In the genomic region with DNA sequence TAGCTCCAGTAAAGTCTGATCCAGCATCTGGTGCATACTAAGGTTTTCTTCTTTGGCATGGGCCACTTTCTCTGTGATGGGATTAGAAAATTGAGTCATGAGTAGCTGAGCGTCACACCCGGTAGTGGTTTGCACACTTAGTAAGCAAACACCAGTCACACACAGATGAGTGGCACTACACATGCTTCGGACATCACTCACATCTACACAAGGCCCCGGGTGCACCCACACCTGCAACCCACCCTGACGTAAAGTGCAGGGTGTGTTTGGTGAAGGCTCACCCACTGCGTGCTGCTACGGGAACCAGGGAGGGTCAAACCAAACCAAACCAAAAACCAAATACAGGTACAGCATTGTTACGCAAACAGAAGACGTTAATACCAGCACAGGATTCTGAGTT, we compare ENCODE assay signal across 20 mouse cellular contexts. TPM values are rescaled to one million over a fixed set of nuclear protein-coding genes. Genes with fewer than 3 reads are reported as not detected.
DNase-seq lines count a peak whose midpoint lies in the region; ATAC-seq and TF ChIP-seq lines count a peak whose summit lies in the region.
"Had no signal": no experiment of that assay in that cellular context is flagged by ENCODE, and none has a peak within 500 bp of the region (broad histone marks: within the 10 kb centered on the region; RNA-seq: fewer than 3 reads in every experiment).

No protein-coding gene starts in this region.

- H3K27me3 ChIP-seq in liver, embryonic 15.5 days: no peaks in the 10 kb centered on the region
- H3K27me3 ChIP-seq in liver, postnatal 0 days (ENCODE audit: insufficient read depth, low read length): no peaks in the 10 kb centered on the region
- H3K27me3 ChIP-seq: embryonic facial prominence, embryonic 12.5 days; forebrain, embryonic 12.5 days had no signal

- no peak for TF ChIP-seq EP300 in liver, postnatal 0 days (IDR thresholded peaks at IDR 0.05; ENCODE audit: low read depth)

- DNase-seq in heart, adult 11 months: peak; percentile 70
- DNase-seq in heart, postnatal 4 days: no peak
- no peak for DNase-seq in liver, postnatal 0 days
- DNase-seq in testis, postnatal 10 days (ENCODE audit: low spot score): peak; percentile 27
- no peak for DNase-seq in testis, postnatal 14 days (ENCODE audit: low spot score)
- DNase-seq: adrenal gland, adult 8-10 months; adrenal gland, postnatal 36 days; cerebellum, adult 2 months; cerebellum, postnatal 10 days; embryo, embryonic 11 days; gastrocnemius, postnatal 25 days; heart, postnatal 14 days had no signal

- 0 out of 2 replicates have a peak overlapping the region, but pooled peaks have one; percentile 96 for H3K27ac ChIP-seq in liver, embryonic 15.5 days (replicated peaks)
- H3K27ac ChIP-seq in liver, postnatal 0 days (ENCODE audit: low read depth): no peak overlapping the region
- H3K27ac ChIP-seq: embryonic facial prominence, embryonic 12.5 days; forebrain, embryonic 12.5 days; hindbrain, embryonic 10.5 days; hindbrain, embryonic 14.5 days had no signal

- no peak for TF ChIP-seq CTCF in liver, postnatal 0 days (IDR thresholded peaks at IDR 0.05; ENCODE audit: low read depth)

- ATAC-seq in liver, embryonic 15.5 days (ENCODE audit: insufficient read depth): no peak
- ATAC-seq in liver, postnatal 0 days: no peak
- ATAC-seq in CD4-positive, CD25-positive, alpha-beta regulatory T cell, adult 4 months: no peak
- ATAC-seq: forebrain, embryonic 16.5 days had no signal

- H3K4me3 ChIP-seq in liver, embryonic 15.5 days (replicated peaks): no peak overlapping the region
- H3K4me3 ChIP-seq in liver, postnatal 0 days (ENCODE audit: low read depth, low read length): no peak overlapping the region
- H3K4me3 ChIP-seq: embryonic facial prominence, embryonic 12.5 days; forebrain, embryonic 12.5 days; hindbrain, embryonic 10.5 days had no signal

- H3K9ac ChIP-seq in liver, embryonic 15.5 days: no peak overlapping the region
- H3K9ac ChIP-seq in liver, postnatal 0 days (replicated peaks): no peak overlapping the region
- H3K9ac ChIP-seq: embryonic facial prominence, embryonic 12.5 days; forebrain, embryonic 12.5 days; hindbrain, embryonic 14.5 days had no signal

- no peaks in the 10 kb centered on the region for H3K9me3 ChIP-seq in liver, embryonic 15.5 days (replicated peaks)
- H3K9me3 ChIP-seq in liver, postnatal 0 days (ENCODE audit: low read length): no peaks in the 10 kb centered on the region
- H3K9me3 ChIP-seq: embryonic facial prominence, embryonic 12.5 days; forebrain, embryonic 12.5 days; G1E; hindbrain, embryonic 10.5 days had no signal

- 91% methylated on average over 9 of the region's 9 CpGs for WGBS in liver, embryonic 15.5 days (ENCODE audit: insufficient replicate concordance)
- WGBS in liver, postnatal 0 days (ENCODE audit: insufficient replicate concordance): 91% methylated on average over 9 of the region's 9 CpGs

- no peak overlapping the region for H3K4me2 ChIP-seq in liver, embryonic 15.5 days
- no peak overlapping the region for H3K4me2 ChIP-seq in liver, postnatal 0 days (ENCODE audit: low read depth, low read length)
- H3K4me2 ChIP-seq: embryonic facial prominence, embryonic 12.5 days; forebrain, embryonic 12.5 days; hindbrain, embryonic 14.5 days had no signal

- peaks cover 70% of the 10 kb centered on the region for H3K36me3 ChIP-seq in liver, embryonic 15.5 days (replicated peaks)
- H3K36me3 ChIP-seq in liver, postnatal 0 days (replicated peaks; ENCODE audit: insufficient read depth, low read length): peaks cover 52% of the 10 kb centered on the region

- peaks cover 61% of the 10 kb centered on the region for H3K4me1 ChIP-seq in liver, embryonic 15.5 days (replicated peaks)
- H3K4me1 ChIP-seq in liver, postnatal 0 days (ENCODE audit: insufficient read depth): peaks cover 37% of the 10 kb centered on the region
- H3K4me1 ChIP-seq: embryonic facial prominence, embryonic 12.5 days; forebrain, embryonic 12.5 days; hindbrain, embryonic 10.5 days had no signal

RNA-seq across cellular contexts. Expression of a gene that starts 25.8 kb away (rescaled TPM):
- 1,000 to 10,000 TPM; 7,269 to 8,107 TPM for total RNA-seq in heart, postnatal 4 days (2021)
- 117 and 136 TPM in 2 replicates for polyA plus RNA-seq in liver, embryonic 15.5 days (2015; fragmentation: Nextera tagmentation; extraction: Ambion mirVana)
- 85.7 and 147 TPM in 2 replicates for polyA plus RNA-seq in liver, postnatal 0 days (2015; fragmentation: Nextera tagmentation; extraction: Ambion mirVana)
- 10 to 100 TPM; 25.6 to 42.4 TPM for polyA plus RNA-seq in CD4-positive, CD25-positive, alpha-beta regulatory T cell, adult 4 months (2017; shearing (Covaris generic))

RNA-seq across cellular contexts. Expression of a gene that starts 48.1 kb away (rescaled TPM):
- total RNA-seq in heart, postnatal 4 days (2021): 10 to 100 TPM; 20.9 to 21.6 TPM
- 4.7 and 4.8 TPM in 2 replicates for polyA plus RNA-seq in liver, embryonic 15.5 days (2015; fragmentation: Nextera tagmentation; extraction: Ambion mirVana)
- 13.3 and 15.2 TPM in 2 replicates for polyA plus RNA-seq in liver, postnatal 0 days (2015; fragmentation: Nextera tagmentation; extraction: Ambion mirVana)
- 1 to 10 TPM; 3.0 to 5.8 TPM for polyA plus RNA-seq in CD4-positive, CD25-positive, alpha-beta regulatory T cell, adult 4 months (2017; shearing (Covaris generic))

Comparison
In these comparisons a context has a peak if more than half of its experiments do, and no peak if none do; other contexts are left out.
1. DNase-seq: peak in heart, adult 11 months (single experiment) and testis, postnatal 10 days (single experiment); none in heart, postnatal 4 days (single experiment), liver, postnatal 0 days (single experiment) and testis, postnatal 14 days (single experiment).